Mouse (Mus musculus) MEL (cell line): Measurements from ENCODE around the gene Srsf6. TPM values are rescaled to one million over a fixed set of nuclear protein-coding genes. Genes with fewer than 3 reads are reported as not detected.

Experiments
- DNase-seq: peaks from one replicate; pipeline ENCODE4 v3.0.0; 2011; ENCODE audit warnings: low read depth, low spot score
- H3K27ac ChIP-seq: 2 replicates; pipeline ENCODE4 v1.5.1; 2012; ENCODE audit warnings: low read depth, mild to moderate bottlenecking, control low read depth, low read length, moderate library complexity; ENCODE audit not compliant: control insufficient read depth
- H3K27me3 ChIP-seq, 2 experiments: fragments of 150-350 bp in 1 of 2; sonication (generic) in 1 of 2; 2 replicates each; pipeline ENCODE4 v1.6.1; 2012; ENCODE audit warnings: low read length in 2 of 2, mild to moderate bottlenecking in 2 of 2, improper control_type of control experiment in 1 of 2, moderate library complexity in 1 of 2; ENCODE audit not compliant: insufficient read depth in 2 of 2, control insufficient read depth in 1 of 2
- H3K36me3 ChIP-seq, 2 experiments: 2 replicates each; pipeline ENCODE4 v1.6.1; 2012 to 2014; ENCODE audit warnings: low read length in 2 of 2, improper control_type of control experiment in 1 of 2, inconsistent platforms in 1 of 2, mild to moderate bottlenecking in 1 of 2; ENCODE audit not compliant: insufficient read depth in 2 of 2, control insufficient read depth in 1 of 2
- H3K4me1 ChIP-seq, 2 experiments: fragments of 150-350 bp in 1 of 2; sonication (generic) in 1 of 2; 2 replicates each; pipeline ENCODE4 v1.6.1; 2012; ENCODE audit warnings: low read length in 2 of 2, improper control_type of control experiment in 1 of 2, mild to moderate bottlenecking in 1 of 2; ENCODE audit not compliant: insufficient read depth in 2 of 2, control insufficient read depth in 1 of 2
- H3K4me3 ChIP-seq, 2 experiments: fragments of 150-350 bp in 1 of 2; sonication (generic) in 1 of 2; 2 replicates each; pipeline ENCODE4 v1.5.1; 2012; ENCODE audit warnings: low read depth in 2 of 2, low read length in 2 of 2, mild to moderate bottlenecking in 2 of 2, moderate library complexity in 2 of 2, control low read depth in 1 of 2, improper control_type of control experiment in 1 of 2; ENCODE audit not compliant: control insufficient read depth in 1 of 2, insufficient read depth in 1 of 2
- H3K79me2 ChIP-seq: 2 replicates; pipeline ENCODE4 v1.6.1; 2012; ENCODE audit warnings: mild to moderate bottlenecking, low read length, moderate library complexity; ENCODE audit not compliant: control insufficient read depth, poor library complexity, insufficient read depth
- H3K9ac ChIP-seq: 2 replicates; pipeline ENCODE4 v1.6.1; 2012; ENCODE audit warnings: low read depth, mild to moderate bottlenecking, control low read depth, low read length, moderate library complexity; ENCODE audit not compliant: control insufficient read depth, poor library complexity, severe bottlenecking
- H3K9me3 ChIP-seq: fragments of 150-350 bp; sonication (generic); replicated peaks from 2 replicates; pipeline ENCODE4 v1.6.1; 2012; ENCODE audit warnings: mild to moderate bottlenecking, low read length, improper control_type of control experiment, moderate library complexity; ENCODE audit not compliant: insufficient read depth
- CHD1 ChIP-seq: IDR thresholded peaks from 2 replicates; pipeline ENCODE4 v1.6.1; 2012; ENCODE audit warnings: low read depth, mild to moderate bottlenecking, inconsistent platforms, low read length, improper control_type of control experiment
- CHD2 ChIP-seq: IDR thresholded peaks from 2 replicates; pipeline ENCODE4 v1.6.1; 2011; ENCODE audit warnings: low read length, improper control_type of control experiment
- CTCF ChIP-seq, 3 experiments: IDR thresholded peaks in 2 of 3; conservative IDR thresholded peaks in 1 of 3; 2 replicates each; pipeline ENCODE4 v1.5.1; 2011 to 2012; ENCODE audit warnings: low read length in 3 of 3, low read depth in 2 of 3, mild to moderate bottlenecking in 2 of 3, improper control_type of control experiment in 1 of 3, inconsistent platforms in 1 of 3, mixed read lengths in 1 of 3, moderate library complexity in 1 of 3; ENCODE audit not compliant: control insufficient read depth in 1 of 3, insufficient read depth in 1 of 3, poor library complexity in 1 of 3, severe bottlenecking in 1 of 3
- ELF1 ChIP-seq: IDR thresholded peaks from 2 replicates; pipeline ENCODE4 v1.6.1; 2014; ENCODE audit warnings: low read depth, mild to moderate bottlenecking, inconsistent platforms, low read length, improper control_type of control experiment, moderate library complexity
- EP300 ChIP-seq, 2 experiments: IDR thresholded peaks; 2 replicates each; pipeline ENCODE4 v1.6.1; 2011; ENCODE audit warnings: improper control_type of control experiment in 2 of 2, low read length in 2 of 2, low read depth in 1 of 2, mild to moderate bottlenecking in 1 of 2
- GABPA ChIP-seq: IDR thresholded peaks from 2 replicates; pipeline ENCODE4 v1.6.1; 2012; ENCODE audit warnings: low read depth, mild to moderate bottlenecking, inconsistent platforms, low read length, improper control_type of control experiment, moderate library complexity
- GATA1 ChIP-seq: IDR thresholded peaks from 2 replicates; pipeline ENCODE4 v1.6.1; 2011; ENCODE audit warnings: low read depth, low read length, improper control_type of control experiment
- JUND ChIP-seq: IDR thresholded peaks from 2 replicates; pipeline ENCODE4 v1.6.1; 2011; ENCODE audit warnings: low read depth, mild to moderate bottlenecking, improper control_type of control experiment, low read length
- KAT2A ChIP-seq: conservative IDR thresholded peaks from 2 replicates; pipeline ENCODE4 v1.6.1; 2012; ENCODE audit warnings: low read depth, low read length, improper control_type of control experiment, inconsistent platforms
- MAFK ChIP-seq: IDR thresholded peaks from 2 replicates; pipeline ENCODE4 v1.6.1; 2011; ENCODE audit warnings: low read depth, mild to moderate bottlenecking, low read length, improper control_type of control experiment, borderline replicate concordance
- MAZ ChIP-seq: IDR thresholded peaks from 2 replicates; pipeline ENCODE4 v1.6.1; 2012; ENCODE audit warnings: low read depth, mild to moderate bottlenecking, inconsistent platforms, low read length, improper control_type of control experiment
- MEF2A ChIP-seq: IDR thresholded peaks from 2 replicates; pipeline ENCODE4 v1.6.1; 2014; ENCODE audit warnings: low read depth, mild to moderate bottlenecking, inconsistent platforms, low read length, improper control_type of control experiment; ENCODE audit not compliant: poor library complexity, insufficient replicate concordance, severe bottlenecking; ENCODE audit errors: extremely low read depth
- MXI1 ChIP-seq: IDR thresholded peaks from 2 replicates; pipeline ENCODE4 v1.6.1; 2011; ENCODE audit warnings: mild to moderate bottlenecking, low read depth, low read length, improper control_type of control experiment
- MYB ChIP-seq: IDR thresholded peaks from 2 replicates; pipeline ENCODE4 v1.6.1; 2011; ENCODE audit warnings: mild to moderate bottlenecking, low read depth, low read length, improper control_type of control experiment
- MYC ChIP-seq: IDR thresholded peaks from 2 replicates; pipeline ENCODE4 v1.6.1; 2011; ENCODE audit warnings: low read depth, mild to moderate bottlenecking, low read length, improper control_type of control experiment, moderate library complexity
- NRF1 ChIP-seq: IDR thresholded peaks from 2 replicates; pipeline ENCODE4 v1.6.1; 2014; ENCODE audit warnings: low read depth, mild to moderate bottlenecking, inconsistent platforms, low read length, improper control_type of control experiment, moderate library complexity; ENCODE audit not compliant: poor library complexity, insufficient read depth, severe bottlenecking
- POLR2A ChIP-seq, 2 experiments: IDR thresholded peaks; 2 replicates each; pipeline ENCODE4 v1.6.1; 2011 to 2012; ENCODE audit warnings: low read length in 2 of 2, mild to moderate bottlenecking in 2 of 2, control low read depth in 1 of 2, improper control_type of control experiment in 1 of 2, low read depth in 1 of 2, moderate library complexity in 1 of 2; ENCODE audit not compliant: control insufficient read depth in 1 of 2, insufficient read depth in 1 of 2, poor library complexity in 1 of 2
- POLR2AphosphoS2 ChIP-seq: IDR thresholded peaks from 2 replicates; pipeline ENCODE4 v1.6.1; 2011; ENCODE audit warnings: low read length, improper control_type of control experiment
- POLR2AphosphoS5 ChIP-seq: IDR thresholded peaks from 2 replicates; pipeline ENCODE4 v1.6.1; 2012; ENCODE audit warnings: low read depth, borderline replicate concordance, mild to moderate bottlenecking, inconsistent platforms, low read length, moderate library complexity, mixed read lengths
- RAD21 ChIP-seq: IDR thresholded peaks from 2 replicates; pipeline ENCODE4 v1.6.1; 2011; ENCODE audit warnings: mild to moderate bottlenecking, low read depth, low read length, improper control_type of control experiment
- RCOR1 ChIP-seq: IDR thresholded peaks from 2 replicates; pipeline ENCODE4 v1.6.1; 2012; ENCODE audit warnings: low read depth, mild to moderate bottlenecking, inconsistent platforms, low read length, improper control_type of control experiment
- SIN3A ChIP-seq: IDR thresholded peaks from 2 replicates; pipeline ENCODE4 v1.6.1; 2012; ENCODE audit warnings: low read length, improper control_type of control experiment, inconsistent platforms
- SMC3 ChIP-seq: IDR thresholded peaks from 2 replicates; pipeline ENCODE4 v1.6.1; 2011; ENCODE audit warnings: low read depth, low read length, improper control_type of control experiment
- TAL1 ChIP-seq: IDR thresholded peaks from 2 replicates; pipeline ENCODE4 v1.6.1; 2012; ENCODE audit warnings: mild to moderate bottlenecking, inconsistent platforms, low read length, moderate library complexity, mixed read lengths
- TBP ChIP-seq: IDR thresholded peaks from 2 replicates; pipeline ENCODE4 v1.8.0; 2011; ENCODE audit warnings: low read depth, low read length, improper control_type of control experiment
- UBTF ChIP-seq: IDR thresholded peaks from 2 replicates; pipeline ENCODE4 v1.6.1; 2012; ENCODE audit warnings: low read depth, mild to moderate bottlenecking, inconsistent platforms, low read length, improper control_type of control experiment, moderate library complexity, borderline replicate concordance; ENCODE audit not compliant: insufficient read depth
- USF1 ChIP-seq: IDR thresholded peaks from 2 replicates; pipeline ENCODE4 v1.6.1; 2014; ENCODE audit warnings: low read depth, mild to moderate bottlenecking, inconsistent platforms, low read length, improper control_type of control experiment, moderate library complexity
- USF2 ChIP-seq, 2 experiments: IDR thresholded peaks; 2 replicates each; pipeline ENCODE4 v1.6.1; 2011 to 2012; ENCODE audit warnings: improper control_type of control experiment in 2 of 2, low read length in 2 of 2, borderline replicate concordance in 1 of 2, inconsistent platforms in 1 of 2, low read depth in 1 of 2, mild to moderate bottlenecking in 1 of 2; ENCODE audit not compliant: insufficient read depth in 1 of 2
- ZC3H11A ChIP-seq: IDR thresholded peaks from 2 replicates; pipeline ENCODE4 v1.6.1; 2012; ENCODE audit warnings: low read depth, mild to moderate bottlenecking, inconsistent platforms, low read length, improper control_type of control experiment
- ZKSCAN1 ChIP-seq: IDR thresholded peaks from 2 replicates; pipeline ENCODE4 v1.6.1; 2012; ENCODE audit warnings: low read depth, mild to moderate bottlenecking, inconsistent platforms, low read length, improper control_type of control experiment, moderate library complexity
- ZMIZ1 ChIP-seq: IDR thresholded peaks from 2 replicates; pipeline ENCODE4 v1.6.1; 2012; ENCODE audit warnings: low read depth, mild to moderate bottlenecking, inconsistent platforms, low read length, improper control_type of control experiment, moderate library complexity
- polyA plus RNA-seq, 2 experiments: library from polyadenylated mRNA; stranded (reverse) in 1 of 2; unstranded in 1 of 2; fragments of >175 nt in 1 of 2; fragments of >200 nt in 1 of 2; gene quantifications; 2 replicates each; pipeline versions ENCODE4 v1.2.1 to v1.2.4; 2012; ENCODE audit warnings: low replicate concordance in 2 of 2, low read depth in 1 of 2; ENCODE audit not compliant: insufficient read length in 2 of 2, insufficient read depth in 1 of 2, missing spikeins in 1 of 2
- total RNA-seq: library from RNA; depleted of rRNA; stranded (reverse); fragments of 300-350 nt; gene quantifications from 2 replicates; pipeline ENCODE4 v1.2.3, GENCODE M21; 2012

Srsf6 gene
- total and polyA plus RNA-seq, 3 experiments = 69.2 to 284 (median 173) TPM

DNA sequence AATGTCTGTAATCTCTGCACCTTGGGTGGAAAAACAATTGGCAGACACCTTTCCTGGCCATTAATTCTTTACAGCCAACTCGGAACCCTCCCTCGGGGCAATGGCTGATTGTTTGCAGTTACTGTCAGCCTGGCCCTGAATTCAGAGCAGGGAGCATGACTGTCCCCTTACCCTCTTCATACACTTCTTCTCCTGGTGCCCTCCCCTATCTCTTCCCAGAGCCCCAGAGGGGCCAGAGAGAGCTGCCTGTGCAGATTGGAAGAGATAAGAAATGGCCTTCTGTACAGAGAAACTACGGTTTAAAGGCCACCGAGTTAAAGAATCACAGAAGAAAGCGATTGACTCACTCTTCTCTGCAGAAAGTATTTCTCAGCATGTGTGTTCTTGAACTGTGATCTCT, 11.4 kb upstream of the Srsf6 start:
- Histone ChIP-seq H3K79me2 (no peaks in the 10 kb centered on the region), H3K27ac (no peak overlapping the region), H3K27me3 (no peaks in the 10 kb centered on the region; a peak in 1 of 4 replicates), H3K9me3 (no peaks in the 10 kb centered on the region), H3K4me3 (no peak overlapping the region), H3K4me1 (peaks cover 0 to 5% of the 10 kb centered on the region in 2 experiments; a peak in 1 of 4 replicates), H3K9ac (no peak overlapping the region), H3K36me3 (no peaks in the 10 kb centered on the region)
- DNase-seq = no peak
- no peak for TF ChIP-seq GABPA
- no peak for TF ChIP-seq USF2 (IDR thresholded peaks at IDR 0.05; ENCODE audit: borderline replicate concordance in 1 of 2, insufficient read depth in 1 of 2, low read depth in 1 of 2, low read length in 2 of 2)

DNA sequence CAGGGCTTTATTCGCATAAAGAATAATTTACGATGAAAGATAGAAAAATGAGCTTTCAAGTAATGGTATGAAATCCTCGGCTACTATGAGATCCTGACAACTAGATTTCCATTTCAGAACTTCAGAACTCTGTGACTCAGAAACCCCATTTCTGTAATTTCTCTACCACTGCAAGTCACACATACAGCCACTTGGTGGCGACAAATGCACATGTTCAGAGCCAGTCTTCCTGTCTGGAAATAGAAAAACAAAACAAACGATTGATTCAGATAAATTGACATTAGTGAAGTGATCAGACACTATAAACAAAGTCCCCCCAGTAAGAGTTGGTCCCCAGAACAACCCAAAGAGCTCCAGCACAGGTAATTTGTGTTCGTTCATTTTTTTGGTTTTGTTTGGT, 9.1 kb upstream of the Srsf6 start:
- no peaks in the 10 kb centered on the region for H3K9me3 ChIP-seq
- no peak overlapping the region for H3K27ac ChIP-seq
- no peaks in the 10 kb centered on the region for H3K36me3 ChIP-seq
- DNase-seq = peak; percentile 78
- H3K27me3 ChIP-seq = no peaks in the 10 kb centered on the region; a peak in 1 of 4 replicates
- no peaks in the 10 kb centered on the region for H3K79me2 ChIP-seq
- peaks cover 0 to 5% of the 10 kb centered on the region in 2 experiments; a peak in 1 of 4 replicates for H3K4me1 ChIP-seq
- peak overlapping the region; percentile 28 to 52 for H3K4me3 ChIP-seq
- H3K9ac ChIP-seq = peak overlapping the region; percentile 52; the same call in 1 of the 2 replicates
- TF ChIP-seq ZMIZ1 (no peak), GABPA (no peak), POLR2AphosphoS5 (no peak), TAL1 (no peak), SIN3A (peak; percentile 66; the same call in 1 of the 2 replicates), ZKSCAN1 (no peak), CHD1 (no peak), KAT2A (no peak), GATA1 (no peak), USF1 (no peak), MEF2A (no peak), CHD2 (no peak), CTCF (IDR thresholded peaks at IDR 0.05 in 2 of 3, conservative IDR thresholded peaks at IDR 0.05 in 1 of 3; ENCODE audit: control insufficient read depth in 1 of 3, insufficient read depth in 1 of 3, low read depth in 2 of 3, low read length in 3 of 3, poor library complexity in 1 of 3, severe bottlenecking in 1 of 3) (peak; percentile 74 to 97 (median 76)), MYC (peak; percentile 63; the same call in 1 of the 2 replicates), MXI1 (no peak), POLR2AphosphoS2 (no peak), TBP (no peak), ZC3H11A (peak; percentile 84), MYB (no peak), MAFK (no peak), MAZ (no peak), UBTF (no peak), RCOR1 (no peak), EP300 (IDR thresholded peaks at IDR 0.05; ENCODE audit: low read depth in 1 of 2, low read length in 2 of 2) (no peak; a peak in 1 of 4 replicates), SMC3 (peak; percentile 87), POLR2A (IDR thresholded peaks at IDR 0.05; ENCODE audit: control insufficient read depth in 1 of 2, insufficient read depth in 1 of 2, low read depth in 1 of 2, low read length in 2 of 2, poor library complexity in 1 of 2) (no peak), USF2 (IDR thresholded peaks at IDR 0.05; ENCODE audit: borderline replicate concordance in 1 of 2, insufficient read depth in 1 of 2, low read depth in 1 of 2, low read length in 2 of 2) (no peak), NRF1 (no peak), ELF1 (no peak), JUND (no peak), RAD21 (peak; percentile 99)
